Mouse (Mus musculus): ENCODE results near the gene Efna1. TPM values are rescaled to one million over a fixed set of nuclear protein-coding genes. Genes with fewer than 3 reads are reported as not detected.

The Efna1 gene
- total RNA-seq (2021), result 10 to 100 TPM in 1 of 2 experiments, 1 to 10 TPM in 1; 8.4 to 11.4 TPM
- long read RNA-seq, transcript Efna1-201 (5 exons, 1,480 nt), result major isoform, 5 of 5 reads
- long read RNA-seq, partial matches to known transcripts, result 0 of 5 reads
- long read RNA-seq, other reads (novel, unspliced or antisense), result 0 of 5 reads

DNA sequence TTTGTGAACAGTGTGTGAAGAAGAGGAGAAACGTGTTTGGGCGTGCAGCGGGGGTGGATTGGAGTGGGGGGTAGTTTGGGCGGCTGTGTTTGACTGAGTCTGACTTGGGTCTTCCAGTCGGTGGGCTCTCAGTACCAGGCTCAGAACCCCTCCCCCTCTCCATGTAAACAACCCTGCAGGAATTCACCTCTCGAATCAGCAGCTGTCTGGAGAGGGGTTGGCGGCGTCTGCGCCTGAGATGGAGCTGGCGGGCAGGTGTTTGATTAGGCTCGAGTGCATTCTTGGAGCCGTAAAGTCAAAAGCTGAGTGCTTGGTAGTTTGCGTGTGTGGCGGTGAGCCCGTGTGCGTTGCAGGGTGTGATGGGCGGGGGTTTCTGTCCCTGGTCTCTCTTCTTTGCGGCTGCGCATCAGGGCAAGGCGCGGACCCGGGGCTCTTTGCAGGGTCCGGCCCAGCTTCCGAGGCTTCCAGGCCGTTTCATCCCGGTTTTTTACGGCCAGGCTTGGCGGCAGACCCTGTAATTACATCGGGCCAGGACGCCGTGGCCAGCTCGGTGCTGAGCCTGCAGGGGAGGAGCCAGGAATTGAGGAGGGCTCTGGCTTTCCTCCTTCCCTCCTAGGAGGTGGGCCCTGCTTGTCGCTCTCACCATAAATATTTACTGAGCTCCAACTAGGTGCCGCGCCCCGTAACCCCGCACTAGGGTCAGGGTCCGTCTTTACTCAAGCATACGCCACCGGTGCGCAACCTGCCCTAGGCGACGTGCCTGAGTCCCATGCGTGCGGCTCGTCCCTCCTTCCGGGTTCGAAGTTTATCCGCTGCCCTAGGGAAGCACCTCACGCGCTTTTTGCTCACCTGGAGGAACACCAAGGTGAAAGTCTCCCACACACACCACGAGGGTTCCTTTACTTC is at the start of gene Efna1:
Gene Efna1, minus strand, starts transcription at position 537 of the 906 bp plus-strand sequence.
- DNase-seq (ENCODE audit: low spot score in 2 of 2), result peak; percentile 48 to 58

DNA sequence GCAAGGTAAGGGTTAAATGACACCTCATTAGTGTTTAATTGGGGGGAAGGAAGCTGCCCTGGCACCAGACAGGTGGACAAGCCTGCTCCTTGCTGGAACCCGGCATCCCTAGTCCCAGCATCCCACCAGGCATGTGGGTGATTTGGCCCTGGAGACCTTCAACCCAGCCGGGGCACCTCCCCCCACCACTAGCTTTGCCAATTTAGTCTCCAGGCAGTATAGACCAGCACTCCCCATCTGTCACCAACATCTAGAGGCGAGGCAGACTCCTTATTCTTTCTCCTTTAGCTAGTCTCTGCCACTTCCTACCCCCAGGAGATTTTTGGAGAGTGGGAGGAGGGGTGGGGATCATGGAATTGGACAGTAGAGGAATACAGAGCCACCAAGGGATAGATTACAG is 49.4 kb upstream of the Efna1 start:
- no peak for DNase-seq (ENCODE audit: low spot score in 2 of 2)

DNA sequence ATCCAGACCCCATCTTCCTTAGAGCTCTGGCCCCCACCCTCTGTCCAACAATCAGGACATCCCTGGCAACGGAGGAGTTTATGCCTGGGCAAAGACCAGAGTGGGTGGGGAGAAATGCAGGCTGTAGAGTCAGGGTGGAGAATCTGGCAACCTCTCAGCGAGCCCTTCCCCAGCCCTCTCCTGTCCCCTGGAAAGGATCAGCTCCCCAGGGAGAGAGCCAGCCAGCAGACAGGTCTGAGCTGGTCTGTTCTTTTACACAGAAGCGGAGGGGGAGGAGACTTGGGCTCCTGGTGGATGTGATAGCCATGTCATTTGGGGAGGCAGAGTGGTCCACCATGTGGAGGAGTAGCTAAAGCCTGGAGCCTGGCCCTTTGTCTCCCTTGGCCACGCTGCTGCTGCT is 47.7 kb upstream of the Efna1 start:
- no peak for DNase-seq (ENCODE audit: low spot score in 2 of 2)

DNA sequence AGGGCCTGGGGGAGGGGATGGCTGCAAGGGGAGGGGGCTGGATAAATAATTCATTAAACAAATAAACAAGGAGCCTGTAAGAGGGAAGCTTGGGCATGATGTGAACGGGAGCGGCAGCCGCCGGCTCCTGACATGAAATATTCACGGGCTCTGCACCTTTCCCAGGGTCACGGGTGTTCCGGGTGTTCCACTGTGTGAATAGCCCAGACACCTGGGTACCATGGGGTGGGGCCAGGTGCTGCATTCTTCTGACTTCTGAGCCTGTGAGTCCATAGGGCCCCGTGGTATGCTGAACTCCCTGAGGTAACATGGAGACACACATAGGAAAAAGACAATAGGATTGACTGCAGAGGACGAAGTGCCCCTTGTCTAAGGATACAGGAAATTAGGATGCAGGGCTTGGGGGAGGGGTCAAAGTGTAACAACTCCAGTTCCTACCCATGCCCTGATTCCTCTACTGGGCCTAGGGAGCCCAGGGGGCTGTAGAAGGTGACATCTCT is 46.5 kb upstream of the Efna1 start:
- no peak for DNase-seq (ENCODE audit: low spot score in 2 of 2)

DNA sequence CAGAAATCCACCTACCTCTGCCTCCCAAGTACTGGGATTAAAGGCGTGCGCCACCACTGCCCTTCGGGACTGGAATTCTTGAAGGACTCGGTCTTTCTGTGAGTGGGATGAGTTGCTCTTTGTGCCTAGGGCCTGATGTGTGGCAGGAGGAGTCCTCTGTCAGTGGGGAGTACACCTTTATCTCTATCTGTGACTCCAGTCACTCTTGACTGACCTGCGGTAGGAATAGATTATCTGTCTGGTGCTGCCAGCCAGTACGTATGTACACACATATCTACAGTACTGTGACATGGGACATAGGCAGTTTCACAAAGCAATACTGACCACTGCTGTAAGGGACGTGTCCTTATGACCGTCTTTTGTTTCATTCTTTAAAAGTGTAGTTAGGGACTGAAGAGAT is 44.9 kb upstream of the Efna1 start:
- DNase-seq (ENCODE audit: low spot score in 2 of 2), result no peak

DNA sequence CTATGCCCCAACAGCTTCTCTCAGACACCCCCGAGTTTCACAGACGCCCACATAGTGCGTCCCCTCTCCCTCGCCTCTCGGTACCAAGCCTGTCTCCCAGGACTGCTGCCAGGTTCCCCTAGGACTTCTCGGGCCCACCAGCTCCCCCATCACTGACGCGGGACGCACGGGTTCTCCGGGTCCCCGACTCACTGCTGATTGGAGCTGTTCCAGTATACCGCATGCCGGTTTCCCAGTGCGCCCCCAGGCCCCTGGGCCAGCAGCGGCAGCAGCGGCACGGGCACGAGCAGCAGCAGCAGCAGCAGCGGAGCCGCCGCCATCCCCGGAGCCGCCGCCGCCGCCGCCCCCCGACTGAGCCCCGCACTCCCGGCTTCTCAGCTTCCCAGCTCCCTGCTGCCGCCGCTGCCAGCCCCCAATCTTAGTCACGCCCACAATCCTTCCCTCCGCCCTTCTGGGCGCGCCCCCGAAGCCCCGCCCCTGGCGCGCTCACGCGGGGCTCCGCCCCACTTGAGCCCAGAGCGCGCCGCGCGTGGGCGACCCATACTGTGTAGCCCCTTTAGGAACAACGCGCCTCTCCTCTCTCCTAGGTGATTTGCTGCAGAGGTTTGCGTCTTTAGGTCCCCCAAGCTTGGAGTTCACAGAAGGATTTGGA is 41.7 kb upstream of the Efna1 start, which contains the start of gene Efna3:
Gene Efna3, minus strand, starts transcription at position 452 of the 652 bp plus-strand sequence.
- peak; percentile 87 to 91 for DNase-seq (ENCODE audit: low spot score in 2 of 2)

DNA sequence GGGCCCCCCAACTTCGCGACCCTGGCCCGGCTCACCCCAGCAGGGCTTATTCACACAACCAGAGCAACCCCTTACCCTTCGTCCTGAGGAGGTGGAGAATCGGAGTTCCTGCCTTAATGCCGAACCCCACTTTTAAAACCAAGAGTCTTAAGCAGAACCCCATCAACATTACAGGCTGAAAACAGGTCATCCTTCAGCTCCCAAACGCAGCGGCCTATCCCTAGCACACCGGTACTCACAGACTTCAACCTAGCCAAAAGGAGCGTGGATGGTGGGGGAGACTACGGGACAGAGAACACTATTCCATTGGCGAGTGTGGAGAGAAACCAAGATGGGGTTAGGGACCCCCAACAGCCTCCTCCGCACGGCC is 41.2 kb upstream of the Efna1 start:
- no peak for DNase-seq (ENCODE audit: low spot score in 2 of 2)

DNA sequence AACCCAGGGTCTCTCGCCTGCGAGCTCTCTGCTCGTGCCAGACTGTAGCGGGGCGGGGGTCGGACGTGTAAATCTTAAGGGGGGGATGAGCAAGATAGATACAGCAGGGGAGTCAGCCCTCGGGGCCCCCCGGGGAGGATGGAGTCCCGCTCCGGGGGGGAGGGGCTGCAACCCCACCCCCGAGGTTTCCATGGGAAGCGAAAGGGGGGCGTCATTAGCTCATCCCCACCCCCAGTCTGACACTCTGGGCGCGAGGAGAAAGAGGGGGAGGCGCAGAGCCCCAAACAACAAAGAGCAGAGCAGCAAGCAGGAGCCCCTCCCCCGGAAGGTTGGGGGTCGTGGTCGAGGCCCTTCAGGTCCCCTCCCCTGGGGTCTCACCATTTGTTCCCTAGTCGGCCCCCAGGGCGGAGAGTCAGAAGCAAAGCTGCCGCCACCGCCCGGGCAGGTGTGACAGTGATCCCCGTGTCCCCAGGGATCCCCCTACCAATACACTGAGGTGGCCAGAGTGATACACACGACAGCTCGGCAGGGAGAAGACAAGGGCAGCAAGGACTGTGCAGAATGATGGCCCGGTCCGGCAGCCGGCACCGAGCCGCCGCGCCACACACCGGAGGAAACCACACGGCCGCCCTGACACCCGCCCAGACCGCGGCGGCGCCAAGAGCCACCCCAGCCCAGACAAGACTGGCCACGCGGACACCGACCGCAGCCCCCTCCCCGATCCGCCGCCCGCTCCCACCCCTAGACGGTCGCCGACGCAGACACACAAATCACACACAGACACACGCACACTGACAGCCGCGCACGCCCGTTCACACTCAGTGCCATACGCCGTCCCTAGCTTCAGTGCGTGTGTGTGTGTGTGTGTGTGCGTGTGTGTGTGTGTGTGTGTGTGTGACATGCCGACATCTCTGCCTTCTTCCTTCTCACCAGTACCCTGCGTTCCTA is 40.5 kb upstream of the Efna1 start:
- peak in 1 of 2 experiments; percentile 55 for DNase-seq (ENCODE audit: low spot score in 2 of 2)

DNA sequence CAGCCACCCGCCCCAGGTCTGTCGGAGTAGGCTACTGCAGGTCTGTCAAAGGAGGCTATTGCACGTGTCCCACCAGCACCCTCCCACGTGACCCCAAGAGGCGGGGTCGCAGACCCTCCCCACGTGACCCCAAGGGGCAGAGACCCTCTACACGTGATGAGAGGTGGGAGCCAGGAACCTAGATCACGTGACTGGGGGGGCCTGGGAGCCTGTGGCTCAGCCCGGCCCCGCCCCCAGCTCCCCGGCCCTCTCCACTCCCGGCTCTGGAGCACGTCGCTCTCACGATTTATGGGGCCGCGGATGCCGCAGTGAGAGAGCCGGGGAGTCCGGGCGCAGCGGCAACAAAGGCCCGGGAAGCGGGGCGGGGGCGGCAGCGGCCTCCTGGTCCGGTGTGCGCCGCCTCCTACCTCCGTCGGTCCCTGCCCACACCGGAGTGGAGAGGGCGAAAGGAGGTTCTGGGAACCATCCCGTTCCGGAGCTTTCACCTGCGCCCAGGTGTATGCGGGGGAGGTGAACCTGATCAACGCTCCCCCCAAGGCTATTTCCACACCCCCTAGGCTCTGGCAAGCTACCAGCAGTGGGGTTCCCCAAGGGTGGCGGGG is 39.7 kb upstream of the Efna1 start:
- peak in 1 of 2 experiments; percentile 47 for DNase-seq (ENCODE audit: low spot score in 2 of 2)

DNA sequence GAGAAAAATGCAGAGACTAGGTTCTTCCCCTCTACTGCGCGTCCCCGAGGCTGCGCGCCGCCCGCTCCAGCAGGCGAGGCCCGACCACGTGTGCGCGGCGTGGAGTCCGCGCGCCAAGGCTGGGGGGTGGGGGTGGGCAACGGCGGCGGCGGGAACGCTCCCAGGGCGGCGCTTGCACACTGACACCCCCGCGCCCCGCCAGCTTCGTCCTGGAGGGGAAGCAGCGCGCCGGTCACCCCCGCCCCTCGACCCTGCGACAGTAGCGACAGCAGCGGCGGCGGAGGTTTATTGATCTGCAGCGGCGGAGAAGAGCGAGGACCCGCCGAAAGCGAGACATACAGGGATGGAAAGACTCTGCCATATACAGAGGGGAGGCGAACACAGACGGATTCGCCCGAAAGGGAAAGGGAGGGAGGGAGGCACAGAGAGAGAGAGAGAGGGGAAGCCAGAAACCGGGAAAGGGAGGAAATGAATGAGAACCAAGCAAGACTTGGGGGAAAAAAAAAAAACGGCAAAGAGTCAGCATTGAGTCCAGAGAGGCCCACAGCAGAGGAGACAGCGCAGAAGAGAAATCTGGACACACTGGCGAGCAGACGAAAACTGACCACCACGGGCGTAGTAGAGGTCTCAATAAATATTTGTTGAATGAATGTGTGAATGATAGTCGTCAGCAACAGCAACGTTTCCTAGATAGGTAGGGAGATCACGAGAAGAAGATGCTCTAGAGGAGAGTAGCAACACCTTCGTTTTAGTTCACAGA is 38.8 kb upstream of the Efna1 start:
- DNase-seq (ENCODE audit: low spot score in 2 of 2), result peak in 1 of 2 experiments; percentile 51

DNA sequence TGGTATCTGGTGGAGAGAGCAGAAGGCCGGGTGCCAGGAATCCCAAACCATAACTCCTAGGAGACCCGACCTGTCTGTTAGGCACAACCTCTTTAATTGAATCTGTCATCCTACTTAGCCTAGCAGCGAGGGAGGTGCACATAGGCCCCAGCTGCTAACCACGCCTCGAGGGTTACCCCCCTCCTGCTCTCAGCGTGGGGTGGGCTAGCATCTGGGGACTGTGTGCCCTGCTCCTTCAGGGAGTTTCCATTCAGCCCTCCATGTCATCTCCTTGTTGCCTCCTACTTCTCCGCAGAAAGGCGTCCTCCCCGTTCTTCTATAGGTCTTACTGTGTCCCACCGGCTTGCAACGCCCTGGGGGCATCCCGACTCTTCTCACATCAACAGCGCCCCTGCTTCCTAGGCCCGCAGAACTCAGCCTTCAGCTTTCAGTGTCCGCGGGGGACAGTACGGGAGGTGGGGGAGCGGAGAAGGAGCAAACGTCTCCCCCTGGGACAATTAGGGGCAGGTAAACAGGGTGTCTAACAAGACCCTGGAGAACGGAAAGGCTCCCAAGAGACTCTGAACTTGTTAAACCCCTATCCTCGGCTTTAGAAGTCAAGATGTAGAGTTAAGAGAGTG is 38.1 kb upstream of the Efna1 start:
- no peak for DNase-seq (ENCODE audit: low spot score in 2 of 2)

DNA sequence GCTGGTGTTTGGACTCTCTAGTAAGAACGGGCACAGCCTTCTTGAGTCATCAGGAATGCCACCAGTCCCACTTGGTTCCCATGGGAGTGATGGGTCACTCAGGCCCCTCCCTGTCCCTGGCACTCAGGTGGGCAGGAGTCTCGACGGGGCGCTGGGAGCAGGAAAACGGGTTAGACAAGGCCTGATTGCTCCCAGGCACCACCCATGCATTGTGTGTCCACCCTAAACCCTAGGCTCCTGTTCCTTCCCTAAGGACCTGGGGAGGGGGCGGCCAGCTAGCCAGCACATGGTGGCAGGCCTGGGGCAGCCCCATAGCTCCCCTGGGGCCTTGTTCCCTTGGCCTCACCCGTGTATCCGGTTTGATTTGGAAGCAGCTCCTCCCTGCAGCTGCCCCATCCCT is 37.4 kb upstream of the Efna1 start:
- DNase-seq (ENCODE audit: low spot score in 2 of 2), result no peak

DNA sequence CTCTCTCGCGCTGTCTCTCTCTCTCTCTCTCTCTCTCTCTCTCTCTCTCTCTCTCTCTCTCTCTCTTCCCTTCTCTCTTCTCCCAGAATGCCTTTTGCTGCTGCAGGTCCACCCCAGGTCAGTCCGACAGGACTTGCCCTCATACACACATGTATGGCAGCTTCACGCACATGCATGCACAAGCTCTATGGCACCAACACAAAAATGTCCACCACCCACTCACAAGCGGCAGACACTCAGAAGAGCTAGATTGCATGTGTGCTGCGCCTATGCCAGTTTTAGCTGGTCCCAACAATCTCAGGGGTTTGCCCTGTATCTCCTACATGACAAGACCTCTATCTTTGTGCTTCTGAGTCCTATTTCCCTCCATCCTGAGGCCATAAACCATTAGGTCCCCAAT is 36.3 kb upstream of the Efna1 start:
- DNase-seq (ENCODE audit: low spot score in 2 of 2), result no peak

DNA sequence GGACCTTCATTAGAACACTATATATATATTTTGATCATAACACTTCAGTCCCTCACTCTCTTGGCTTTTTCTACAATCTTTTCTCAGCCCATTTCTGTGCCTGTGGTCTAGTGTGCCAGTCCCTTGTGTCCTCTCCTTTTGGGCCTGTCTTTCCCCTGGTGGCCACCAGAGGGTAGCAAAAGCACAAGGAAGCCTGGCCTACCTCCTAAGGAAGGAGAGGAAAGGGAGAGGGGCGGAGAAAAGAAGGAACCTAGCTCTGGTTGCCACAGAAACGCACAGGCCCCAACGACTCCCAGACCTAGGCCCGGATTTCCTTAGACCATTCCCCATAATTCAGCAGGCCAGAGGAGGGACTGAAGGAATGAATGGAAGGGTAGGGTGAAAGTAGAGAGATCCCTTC is 35.9 kb upstream of the Efna1 start:
- DNase-seq (ENCODE audit: low spot score in 2 of 2), result peak; percentile 81 to 95

DNA sequence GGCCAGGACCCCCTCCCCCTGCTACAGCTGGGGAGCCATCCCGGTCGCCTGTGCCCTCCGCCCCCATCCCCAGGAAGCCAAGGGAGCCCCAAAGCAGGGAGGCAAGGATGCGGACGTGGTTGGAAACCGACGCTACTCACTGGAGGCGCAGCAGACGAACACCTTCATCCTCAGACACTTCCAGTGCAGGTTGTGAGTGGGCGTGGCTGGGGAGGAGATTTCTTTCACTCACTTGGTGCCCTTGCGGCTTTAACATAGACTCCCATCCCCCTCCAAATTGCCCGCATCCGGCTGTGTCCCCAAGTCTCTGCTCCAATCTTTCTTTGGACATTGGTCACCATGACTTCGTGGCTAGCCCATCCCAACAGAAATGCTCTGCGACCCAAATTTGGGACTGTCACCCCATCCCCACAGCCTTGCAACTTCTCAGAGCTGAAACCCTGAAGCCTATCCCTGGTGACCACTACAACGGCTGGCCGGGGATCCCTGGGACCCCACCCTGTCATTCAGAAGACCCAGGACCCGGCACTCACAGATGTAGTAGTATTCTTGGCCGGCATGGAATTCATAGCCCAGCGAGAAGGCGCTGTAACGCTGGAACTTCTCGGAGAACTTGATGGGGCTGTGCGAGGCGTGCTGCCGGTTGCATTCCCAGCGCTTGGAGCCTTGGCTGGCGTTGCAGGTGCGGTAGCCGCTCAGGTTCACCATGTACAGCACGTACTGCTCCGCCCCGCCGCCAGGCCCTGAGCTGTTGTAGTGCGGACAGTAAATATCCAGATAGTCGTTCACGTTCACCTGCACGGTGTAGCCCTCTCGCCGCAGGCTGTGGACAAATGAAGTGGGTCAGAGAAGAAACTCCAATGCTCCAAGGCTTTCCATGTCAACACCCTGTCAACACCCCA is 35.2 kb upstream of the Efna1 start:
- DNase-seq (ENCODE audit: low spot score in 2 of 2), result no peak

DNA sequence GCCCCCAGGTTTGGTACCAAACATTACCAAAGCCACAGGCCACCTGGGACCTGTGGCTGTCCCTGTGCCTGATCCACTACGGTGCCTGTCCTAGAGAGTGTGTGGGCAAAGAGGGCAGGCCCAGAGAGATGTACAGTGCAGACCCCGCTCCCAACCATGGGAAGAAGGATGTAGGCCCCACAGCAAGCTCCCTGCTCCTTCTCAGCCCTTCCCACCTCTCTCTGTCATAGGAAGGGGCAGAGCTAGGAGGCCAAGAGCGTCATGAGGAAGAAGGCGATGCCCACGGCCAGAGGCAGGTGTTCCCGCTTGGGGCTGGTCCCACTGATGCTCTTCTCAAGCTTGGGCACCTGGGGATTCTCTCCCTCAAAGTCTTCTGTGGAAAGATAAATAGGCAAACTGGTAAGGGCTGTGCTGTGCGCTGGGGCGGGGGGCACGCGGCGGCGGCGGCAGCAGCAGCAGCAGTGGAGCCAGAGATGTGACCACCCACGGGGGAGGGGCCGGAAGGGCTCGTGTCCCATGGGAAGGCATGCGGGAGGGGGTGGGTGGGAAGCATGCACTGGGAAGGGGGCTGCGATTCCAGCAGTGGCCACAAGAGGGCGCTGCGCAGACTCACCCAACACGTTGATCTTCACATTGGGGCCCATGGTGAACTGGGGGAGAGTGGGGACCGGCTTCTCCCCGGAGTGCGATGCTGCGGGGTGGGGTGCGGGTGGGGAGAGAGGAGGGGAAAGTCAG is 34.4 kb upstream of the Efna1 start:
- DNase-seq (ENCODE audit: low spot score in 2 of 2), result peak; percentile 61 to 89

DNA sequence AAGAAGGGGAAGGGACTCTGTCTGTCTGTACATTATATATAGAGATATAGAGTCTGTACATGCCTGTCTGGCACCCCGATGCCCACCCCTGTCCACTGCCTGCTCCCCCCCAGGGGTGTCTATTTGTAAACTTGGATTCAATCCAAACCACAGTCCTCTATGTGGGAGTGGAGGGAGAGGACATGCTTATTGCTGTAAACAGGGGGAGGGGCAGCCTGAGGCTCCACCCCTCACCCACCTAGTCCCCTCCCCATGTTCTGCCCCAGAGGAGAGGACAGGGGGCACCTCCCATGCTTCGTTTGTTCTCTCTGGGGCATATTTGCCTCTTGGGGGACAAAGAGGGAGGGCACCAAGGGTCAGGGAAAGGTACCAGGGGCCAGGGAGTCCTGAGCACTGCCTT is 33.8 kb upstream of the Efna1 start:
- no peak for DNase-seq (ENCODE audit: low spot score in 2 of 2)

DNA sequence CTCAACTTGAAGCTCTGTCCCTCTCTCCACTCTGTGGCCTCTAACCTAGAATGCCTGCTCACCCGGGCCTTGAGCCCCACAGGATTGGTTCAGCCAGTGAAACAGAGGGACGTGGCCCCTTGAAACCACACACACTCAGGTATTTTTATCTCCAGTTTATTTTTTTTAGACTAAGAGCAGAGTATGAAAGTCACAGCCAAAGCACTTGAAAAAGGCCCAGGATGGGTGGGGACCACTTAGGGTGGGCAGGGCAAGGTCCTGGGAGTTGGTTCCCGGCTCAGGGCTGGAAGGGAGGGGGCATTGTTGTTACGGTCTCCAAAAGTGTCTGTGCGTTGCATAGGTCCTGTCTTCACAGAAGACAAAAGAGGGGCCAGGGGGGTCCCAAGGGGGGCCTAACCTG is 33.4 kb upstream of the Efna1 start:
- no peak for DNase-seq (ENCODE audit: low spot score in 2 of 2)

All from layer of hippocampus, adult 18-20 months (tissue).